Comparison of ENCODE assay signal across 18 mouse cellular contexts in genomic region chr4:63743660-63744059, GRCm38 (mm10). TPM values are rescaled to one million over a fixed set of nuclear protein-coding genes. Genes with fewer than 3 reads are reported as not detected.
DNase-seq lines count a peak whose midpoint lies in the region; ATAC-seq and TF ChIP-seq lines count a peak whose summit lies in the region.
"Had no signal": no experiment of that assay in that cellular context is flagged by ENCODE, and none has a peak within 500 bp of the region (broad histone marks: within the 10 kb centered on the region; RNA-seq: fewer than 3 reads in every experiment).

No protein-coding gene starts in this region.

- no peak overlapping the region for H3K4me3 ChIP-seq in lung, adult 2 months (replicated peaks; ENCODE audit: extremely low read depth, low read depth, low read length)
- no peak overlapping the region for H3K4me3 ChIP-seq in kidney, embryonic 15.5 days (replicated peaks)
- no peak overlapping the region for H3K4me3 ChIP-seq in liver, embryonic 13.5 days (replicated peaks)
- H3K4me3 ChIP-seq in stomach, postnatal 0 days (ENCODE audit: low read depth, low read length), result no peak overlapping the region
- no peak overlapping the region for H3K4me3 ChIP-seq in midbrain, embryonic 10.5 days
- H3K4me3 ChIP-seq: hindbrain, embryonic 10.5 days; limb, embryonic 13.5 days had no signal

- TF ChIP-seq POLR2A in lung, adult 2 months (IDR thresholded peaks at IDR 0.05; ENCODE audit: borderline replicate concordance, extremely low read depth, low read depth, low read length), result no peak

- H3K4me2 ChIP-seq in kidney, embryonic 15.5 days, result 0 out of 2 replicates have a peak overlapping the region, but pooled peaks have one; percentile 7
- no peak overlapping the region for H3K4me2 ChIP-seq in liver, embryonic 13.5 days
- no peak overlapping the region for H3K4me2 ChIP-seq in stomach, postnatal 0 days (replicated peaks; ENCODE audit: low read depth)
- H3K4me2 ChIP-seq: limb, embryonic 13.5 days had no signal

- peak; percentile 79 for ATAC-seq in kidney, embryonic 15.5 days (replicated peaks; ENCODE audit: low FRiP score)
- ATAC-seq in liver, embryonic 13.5 days (ENCODE audit: low read depth), result peak; percentile 63
- ATAC-seq in stomach, postnatal 0 days (ENCODE audit: low FRiP score, low TSS enrichment), result peak; percentile 81; the same call in 1 of the 2 replicates
- ATAC-seq: inflammation-experienced regulatory T-cells, adult 6 months; midbrain, embryonic 16.5 days had no signal

- H3K36me3 ChIP-seq in kidney, embryonic 15.5 days, result no peaks in the 10 kb centered on the region
- no peaks in the 10 kb centered on the region for H3K36me3 ChIP-seq in liver, embryonic 13.5 days
- no peaks in the 10 kb centered on the region for H3K36me3 ChIP-seq in stomach, postnatal 0 days (ENCODE audit: control insufficient read depth, insufficient read depth, low read length)
- H3K36me3 ChIP-seq in midbrain, embryonic 10.5 days, result no peaks in the 10 kb centered on the region
- H3K36me3 ChIP-seq: G1E; hindbrain, embryonic 10.5 days; limb, embryonic 13.5 days had no signal

- peaks cover 8% of the 10 kb centered on the region for H3K4me1 ChIP-seq in lung, adult 2 months (ENCODE audit: control insufficient read depth, insufficient read depth, low read length)
- peaks cover 50% of the 10 kb centered on the region for H3K4me1 ChIP-seq in kidney, embryonic 15.5 days
- H3K4me1 ChIP-seq in liver, embryonic 13.5 days (replicated peaks), result 0 out of 2 replicates have a peak, but pooled peaks cover 3% of the 10 kb centered on the region
- H3K4me1 ChIP-seq in stomach, postnatal 0 days (replicated peaks; ENCODE audit: control insufficient read depth, insufficient read depth), result peaks cover 3% of the 10 kb centered on the region; the same call in 1 of the 2 replicates
- peaks cover 5% of the 10 kb centered on the region for H3K4me1 ChIP-seq in midbrain, embryonic 10.5 days

- H3K9ac ChIP-seq in kidney, embryonic 15.5 days, result no peak overlapping the region
- H3K9ac ChIP-seq in liver, embryonic 13.5 days, result no peak overlapping the region
- no peak overlapping the region for H3K9ac ChIP-seq in stomach, postnatal 0 days (ENCODE audit: low read length)
- H3K9ac ChIP-seq: limb, embryonic 13.5 days had no signal

- no peak overlapping the region for H3K27ac ChIP-seq in kidney, embryonic 15.5 days
- no peak overlapping the region for H3K27ac ChIP-seq in liver, embryonic 13.5 days
- no peak overlapping the region for H3K27ac ChIP-seq in stomach, postnatal 0 days (replicated peaks)
- H3K27ac ChIP-seq in midbrain, embryonic 10.5 days (replicated peaks), result no peak overlapping the region
- H3K27ac ChIP-seq: hindbrain, embryonic 10.5 days; limb, embryonic 13.5 days had no signal

- DNase-seq in lung, adult 2 months, result peak; percentile 29
- no peak for DNase-seq in lung, postnatal 14 days
- no peak for DNase-seq in liver, embryonic 13.5 days
- peak; percentile 59 for DNase-seq in stomach, postnatal 0 days (ENCODE audit: low spot score)
- no peak for DNase-seq in embryo, embryonic 11 days
- no peak for DNase-seq in midbrain, embryonic 10.5 days (ENCODE audit: low spot score)
- DNase-seq in heart, adult 9 months (ENCODE audit: low spot score in 2 of 2), result no peak
- DNase-seq: cerebellum, adult 18-20 months had no signal

- TF ChIP-seq CTCF in lung, adult 2 months (IDR thresholded peaks at IDR 0.05; ENCODE audit: insufficient read depth, low read length), result no peak
- TF ChIP-seq CTCF in stomach, postnatal 0 days (IDR thresholded peaks at IDR 0.05; ENCODE audit: low read depth), result no peak

- no peak for TF ChIP-seq EP300 in stomach, postnatal 0 days (optimal IDR thresholded peaks at IDR 0.05)

- WGBS in lung, adult 2 months, result 31% methylated on average over 1 of the region's 1 CpGs
- 24% methylated on average over 1 of the region's 1 CpGs for WGBS in kidney, embryonic 15.5 days
- 50% methylated on average over 1 of the region's 1 CpGs for WGBS in liver, embryonic 13.5 days (ENCODE audit: insufficient replicate concordance)
- WGBS in stomach, postnatal 0 days, result 36% methylated on average over 1 of the region's 1 CpGs
- 83% methylated on average over 1 of the region's 1 CpGs for WGBS in midbrain, embryonic 10.5 days

- no peaks in the 10 kb centered on the region for H3K27me3 ChIP-seq in kidney, embryonic 15.5 days
- no peaks in the 10 kb centered on the region for H3K27me3 ChIP-seq in liver, embryonic 13.5 days
- no peaks in the 10 kb centered on the region for H3K27me3 ChIP-seq in stomach, postnatal 0 days (ENCODE audit: control insufficient read depth, insufficient read depth, low read length)
- H3K27me3 ChIP-seq in midbrain, embryonic 10.5 days (ENCODE audit: low read depth, poor library complexity, severe bottlenecking), result no peaks in the 10 kb centered on the region
- H3K27me3 ChIP-seq: limb, embryonic 13.5 days had no signal

- no peaks in the 10 kb centered on the region for H3K9me3 ChIP-seq in kidney, embryonic 15.5 days (replicated peaks)
- H3K9me3 ChIP-seq in liver, embryonic 13.5 days (replicated peaks), result no peaks in the 10 kb centered on the region
- no peaks in the 10 kb centered on the region for H3K9me3 ChIP-seq in stomach, postnatal 0 days (ENCODE audit: control insufficient read depth, low read length)
- no peaks in the 10 kb centered on the region for H3K9me3 ChIP-seq in midbrain, embryonic 10.5 days (replicated peaks)
- H3K9me3 ChIP-seq: hindbrain, embryonic 10.5 days; limb, embryonic 13.5 days had no signal

RNA-seq across cellular contexts. Expression of gene Tnfsf15, which starts 1.3 kb away (rescaled TPM):
- polyA plus RNA-seq in lung, adult 2 months (2012; rRNA removed), result 0.56 and 0.57 TPM in 2 replicates
- 0.80 and 0.92 TPM in 2 replicates for polyA plus RNA-seq in kidney, embryonic 15.5 days (2015; fragmentation: Nextera tagmentation; extraction: Ambion mirVana)
- 0.02 and 0.03 TPM in 2 replicates for polyA plus RNA-seq in liver, embryonic 13.5 days (2015; fragmentation: Nextera tagmentation; extraction: Ambion mirVana)
- polyA plus RNA-seq in stomach, postnatal 0 days (2015; fragmentation: Nextera tagmentation; extraction: Ambion mirVana), result 0.04 and 0.18 TPM in 2 replicates
- polyA plus RNA-seq in midbrain, embryonic 10.5 days (2016; fragmentation: Nextera tagmentation; extraction: Ambion mirVana), result not detected in 2 replicates
- polyA plus RNA-seq: cortical plate, adult 2 months; forebrain, embryonic 11.5 days; G1E; heart, embryonic 14.5 days; hindbrain, embryonic 10.5 days; midbrain, embryonic 16.5 days; neural tube, embryonic 11.5 days had no signal

Comparison
In these comparisons a context has a peak if more than half of its experiments do, and no peak if none do; other contexts are left out.
1. DNase-seq: peak in lung, adult 2 months (single experiment) and stomach, postnatal 0 days (single experiment); none in lung, postnatal 14 days (single experiment), liver, embryonic 13.5 days (single experiment), embryo, embryonic 11 days (single experiment), midbrain, embryonic 10.5 days (single experiment) and heart, adult 9 months (0 of 2).
2. Peak in every context shown above with its lines, with median percentiles within 50 percentile points of each other: ATAC-seq.